8 mouse cellular contexts compared by ENCODE assay signal in the genomic region with DNA sequence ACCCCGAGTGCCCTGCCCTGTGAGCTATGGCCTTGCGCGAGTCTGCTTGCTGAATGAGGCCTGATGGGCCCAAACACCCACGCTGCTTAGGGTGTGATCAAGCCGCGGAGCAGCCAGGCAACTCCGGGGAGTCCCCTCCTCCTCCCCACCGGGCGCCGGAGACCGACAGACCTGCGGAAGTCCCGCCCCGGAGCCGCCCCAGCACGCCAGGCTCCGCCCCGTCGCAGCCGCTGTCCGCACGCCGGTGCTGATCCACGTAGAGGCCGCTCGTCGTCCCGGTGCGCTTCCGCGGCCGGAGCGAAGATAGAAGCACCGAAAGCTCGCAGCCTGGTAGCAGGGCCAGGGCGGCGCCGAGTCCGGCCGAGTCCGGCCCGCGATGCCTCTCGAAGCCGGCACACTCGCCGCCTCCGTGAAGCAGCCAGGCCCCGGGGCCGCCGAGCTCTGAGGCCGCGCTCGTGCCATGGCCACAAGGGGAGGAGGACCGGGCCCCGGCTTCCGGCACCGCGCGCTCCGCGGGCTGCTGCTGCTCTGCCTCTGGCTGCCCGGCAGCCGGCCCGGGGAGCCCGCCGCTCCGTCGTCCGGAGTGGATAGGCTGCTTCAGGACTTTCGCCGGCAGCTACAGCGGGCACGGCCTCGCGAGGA. TPM values are rescaled to one million over a fixed set of nuclear protein-coding genes. Genes with fewer than 3 reads are reported as not detected.
DNase-seq lines count a peak whose midpoint lies in the region; ATAC-seq lines count a peak whose summit lies in the region.

A gene (plus strand): TSS at position 209 of the 642 bp plus-strand sequence.

- peak within 1 kb of the TSS; percentile 100 for H3K4me2 ChIP-seq in heart, embryonic 15.5 days
- H3K4me2 ChIP-seq in liver, embryonic 15.5 days: peak within 1 kb of the TSS; percentile 94
- H3K4me2 ChIP-seq in neural tube, embryonic 12.5 days (replicated peaks): peak within 1 kb of the TSS; percentile 99

- peak within 1 kb of the TSS; percentile 50 for H3K9ac ChIP-seq in heart, embryonic 15.5 days
- H3K9ac ChIP-seq in liver, embryonic 15.5 days: peak within 1 kb of the TSS; percentile 45
- H3K9ac ChIP-seq in neural tube, embryonic 12.5 days: peak within 1 kb of the TSS; percentile 79

- H3K27ac ChIP-seq in forebrain, embryonic 10.5 days: peak within 1 kb of the TSS; percentile 74
- H3K27ac ChIP-seq in heart, embryonic 15.5 days: no peak within 1 kb of the TSS
- H3K27ac ChIP-seq in liver, embryonic 15.5 days (replicated peaks): no peak within 1 kb of the TSS
- peak within 1 kb of the TSS; percentile 50 for H3K27ac ChIP-seq in neural tube, embryonic 12.5 days

- peaks cover 21% of the 10 kb centered on the region for H3K27me3 ChIP-seq in forebrain, embryonic 10.5 days (ENCODE audit: poor library complexity, severe bottlenecking)
- peaks cover 14% of the 10 kb centered on the region for H3K27me3 ChIP-seq in heart, embryonic 15.5 days
- H3K27me3 ChIP-seq in liver, embryonic 15.5 days: peaks cover 31% of the 10 kb centered on the region
- peaks cover 12% of the 10 kb centered on the region for H3K27me3 ChIP-seq in neural tube, embryonic 12.5 days (replicated peaks)

- peak within 1 kb of the TSS; percentile 88 for H3K4me3 ChIP-seq in forebrain, embryonic 10.5 days
- peak within 1 kb of the TSS; percentile 69 for H3K4me3 ChIP-seq in heart, embryonic 15.5 days
- H3K4me3 ChIP-seq in liver, embryonic 15.5 days (replicated peaks): peak within 1 kb of the TSS; percentile 65
- peak within 1 kb of the TSS; percentile 80 for H3K4me3 ChIP-seq in neural tube, embryonic 12.5 days

- under 1% methylated on average over 76 of the region's 76 CpGs for WGBS in forebrain, embryonic 10.5 days
- WGBS in heart, embryonic 15.5 days: under 1% methylated on average over 59 of the region's 76 CpGs
- under 1% methylated on average over 76 of the region's 76 CpGs for WGBS in liver, embryonic 15.5 days (ENCODE audit: insufficient replicate concordance)
- under 1% methylated on average over 76 of the region's 76 CpGs for WGBS in neural tube, embryonic 12.5 days

- no peaks in the 10 kb centered on the region for H3K36me3 ChIP-seq in forebrain, embryonic 10.5 days (replicated peaks)
- no peaks in the 10 kb centered on the region for H3K36me3 ChIP-seq in heart, embryonic 15.5 days
- H3K36me3 ChIP-seq in liver, embryonic 15.5 days (replicated peaks): no peaks in the 10 kb centered on the region
- H3K36me3 ChIP-seq in neural tube, embryonic 12.5 days: no peaks in the 10 kb centered on the region

- no peaks in the 10 kb centered on the region for H3K9me3 ChIP-seq in forebrain, embryonic 10.5 days
- H3K9me3 ChIP-seq in heart, embryonic 15.5 days (replicated peaks): no peaks in the 10 kb centered on the region
- H3K9me3 ChIP-seq in liver, embryonic 15.5 days (replicated peaks): no peaks in the 10 kb centered on the region
- no peaks in the 10 kb centered on the region for H3K9me3 ChIP-seq in neural tube, embryonic 12.5 days

- H3K4me1 ChIP-seq in forebrain, embryonic 10.5 days: peaks cover 16% of the 10 kb centered on the region
- H3K4me1 ChIP-seq in heart, embryonic 15.5 days (replicated peaks): peaks cover 9% of the 10 kb centered on the region
- peaks cover 19% of the 10 kb centered on the region for H3K4me1 ChIP-seq in liver, embryonic 15.5 days (replicated peaks)
- peaks cover 17% of the 10 kb centered on the region for H3K4me1 ChIP-seq in neural tube, embryonic 12.5 days

- peak; percentile 94 for ATAC-seq in heart, embryonic 15.5 days (replicated peaks; ENCODE audit: insufficient number of reproducible peaks, insufficient read depth, low FRiP score, low read depth)
- peak; percentile 87 for ATAC-seq in liver, embryonic 15.5 days (ENCODE audit: insufficient read depth)
- ATAC-seq in neural tube, embryonic 12.5 days (ENCODE audit: low FRiP score, low read depth): peak; percentile 94

- peak; percentile 86 to 91 for DNase-seq in CD8-positive naive resting alpha-beta T cell, adult 2 months (ENCODE audit: low read depth in 2 of 2, low spot score in 2 of 2)
- DNase-seq in c-Kit-positive CD71-negative TER-119-negative erythroid progenitor cells, embryonic 14.5 days (ENCODE audit: low read depth): peak; percentile 81
- peak; percentile 92 for DNase-seq in forebrain, embryonic 10.5 days (ENCODE audit: extremely low spot score, low spot score)
- DNase-seq in kidney, postnatal 36 days: peak; percentile 92 to 97
- peak; percentile 81 for DNase-seq in telencephalon, adult 2 months (ENCODE audit: low read depth, low spot score)

RNA-seq across cellular contexts. Expression of the gene that starts here (rescaled TPM):
- 6.9 and 7.4 TPM in 2 replicates for polyA plus RNA-seq in forebrain, embryonic 10.5 days (2016; fragmentation: Nextera tagmentation; extraction: Ambion mirVana)
- polyA plus RNA-seq in heart, embryonic 15.5 days (2015; fragmentation: Nextera tagmentation; extraction: Ambion mirVana): 1.1 and 2.1 TPM in 2 replicates
- 0.30 and 0.37 TPM in 2 replicates for polyA plus RNA-seq in liver, embryonic 15.5 days (2015; fragmentation: Nextera tagmentation; extraction: Ambion mirVana)
- 21.9 and 27.1 TPM in 2 replicates for polyA plus RNA-seq in neural tube, embryonic 12.5 days (2016; fragmentation: Nextera tagmentation; extraction: Ambion mirVana)

Comparison
In these comparisons a context has a peak if more than half of its experiments do, and no peak if none do; other contexts are left out.
1. Peak in ATAC-seq, H3K4me3 ChIP-seq, H3K9ac ChIP-seq and H3K4me2 ChIP-seq in liver, embryonic 15.5 days; RNA of the gene not detected or under 1 TPM.
2. H3K27ac ChIP-seq: peak in forebrain, embryonic 10.5 days (single experiment) and neural tube, embryonic 12.5 days (single experiment); none in heart, embryonic 15.5 days (single experiment) and liver, embryonic 15.5 days (single experiment).
3. Peak in every context shown above with its lines, with median percentiles within 50 percentile points of each other: DNase-seq, H3K4me3 ChIP-seq, ATAC-seq, H3K4me2 ChIP-seq and H3K9ac ChIP-seq.